In genomic region chr6:83831606-83832123, GRCm38 (mm10) we compare ENCODE assay signal across 8 mouse cellular contexts. TPM values are rescaled to one million over a fixed set of nuclear protein-coding genes. Genes with fewer than 3 reads are reported as not detected.
DNase-seq lines count a peak whose midpoint lies in the region; ATAC-seq and TF ChIP-seq lines count a peak whose summit lies in the region.

Gene Paip2b (minus strand): TSS chr6:83831741.

- DNase-seq in 3134 (ENCODE audit: extremely low read depth, insufficient read length, low spot score), result peak; percentile 98
- DNase-seq in adrenal gland, postnatal 36 days, result peak; percentile 97 to 99
- peak; percentile 98 to 99 for DNase-seq in heart, adult 18-20 months
- peak; percentile 100 for DNase-seq in kidney, adult 2 months
- peak; percentile 96 to 100 for DNase-seq in spleen, adult 2 months (ENCODE audit: low read depth in 1 of 2, low spot score in 2 of 2)

- peaks cover 10% of the 10 kb centered on the region for H3K4me1 ChIP-seq in embryonic facial prominence, embryonic 13.5 days
- H3K4me1 ChIP-seq in kidney, adult 2 months (ENCODE audit: control insufficient read depth, insufficient read depth, low read length), result peaks cover 4% of the 10 kb centered on the region; the same call in 1 of the 2 replicates
- peaks cover 10% of the 10 kb centered on the region; the same call in 1 of the 2 replicates for H3K4me1 ChIP-seq in limb, embryonic 12.5 days (replicated peaks)
- H3K4me1 ChIP-seq in midbrain, embryonic 15.5 days, result peaks cover 16% of the 10 kb centered on the region
- H3K4me1 ChIP-seq in spleen, adult 2 months (ENCODE audit: control insufficient read depth, insufficient read depth, insufficient read length), result no peaks in the 10 kb centered on the region; the same call in none of the 2 replicates

- H3K9ac ChIP-seq in embryonic facial prominence, embryonic 13.5 days, result peak within 1 kb of the TSS; percentile 85
- H3K9ac ChIP-seq in limb, embryonic 12.5 days (replicated peaks), result peak within 1 kb of the TSS; percentile 84
- H3K9ac ChIP-seq in midbrain, embryonic 15.5 days, result peak within 1 kb of the TSS; percentile 81

- H3K4me2 ChIP-seq in embryonic facial prominence, embryonic 13.5 days, result peak within 1 kb of the TSS; percentile 79
- peak within 1 kb of the TSS; percentile 71 for H3K4me2 ChIP-seq in limb, embryonic 12.5 days
- peak within 1 kb of the TSS; percentile 85 for H3K4me2 ChIP-seq in midbrain, embryonic 15.5 days

- H3K36me3 ChIP-seq in embryonic facial prominence, embryonic 13.5 days, result peaks cover 14% of the 10 kb centered on the region; the same call in 1 of the 2 replicates
- H3K36me3 ChIP-seq in kidney, adult 2 months (ENCODE audit: control insufficient read depth, insufficient read depth, low read length), result no peaks in the 10 kb centered on the region; the same call in 1 of the 2 replicates
- H3K36me3 ChIP-seq in limb, embryonic 12.5 days, result peaks cover 10% of the 10 kb centered on the region
- H3K36me3 ChIP-seq in midbrain, embryonic 15.5 days (replicated peaks), result no peaks in the 10 kb centered on the region
- no peaks in the 10 kb centered on the region for H3K36me3 ChIP-seq in spleen, adult 2 months (ENCODE audit: control insufficient read depth, insufficient read depth, low read length)

- H3K27me3 ChIP-seq in embryonic facial prominence, embryonic 13.5 days, result no peaks in the 10 kb centered on the region
- no peaks in the 10 kb centered on the region for H3K27me3 ChIP-seq in kidney, adult 2 months (replicated peaks; ENCODE audit: control insufficient read depth, insufficient read depth, low read length)
- no peaks in the 10 kb centered on the region for H3K27me3 ChIP-seq in limb, embryonic 12.5 days
- no peaks in the 10 kb centered on the region for H3K27me3 ChIP-seq in midbrain, embryonic 15.5 days (replicated peaks)
- H3K27me3 ChIP-seq in spleen, adult 2 months (ENCODE audit: control insufficient read depth, insufficient read depth, low read length), result no peaks in the 10 kb centered on the region

- peak within 1 kb of the TSS; percentile 74 for H3K4me3 ChIP-seq in embryonic facial prominence, embryonic 13.5 days
- peak within 1 kb of the TSS; percentile 65 for H3K4me3 ChIP-seq in kidney, adult 2 months (ENCODE audit: insufficient read depth, low read depth, low read length)
- H3K4me3 ChIP-seq in limb, embryonic 12.5 days (replicated peaks), result peak within 1 kb of the TSS; percentile 68
- peak within 1 kb of the TSS; percentile 70 for H3K4me3 ChIP-seq in midbrain, embryonic 15.5 days
- peak within 1 kb of the TSS; percentile 60 for H3K4me3 ChIP-seq in spleen, adult 2 months (ENCODE audit: extremely low read depth, insufficient read depth, insufficient read length)

- no peak for TF ChIP-seq CTCF in kidney, adult 2 months (conservative IDR thresholded peaks at IDR 0.05; ENCODE audit: insufficient read depth, insufficient read length, low read depth, low read length)
- no peak for TF ChIP-seq CTCF in spleen, adult 2 months (IDR thresholded peaks at IDR 0.05; ENCODE audit: extremely low read depth, insufficient read depth, insufficient read length, insufficient replicate concordance)

- no peaks in the 10 kb centered on the region for H3K9me3 ChIP-seq in embryonic facial prominence, embryonic 13.5 days
- no peaks in the 10 kb centered on the region for H3K9me3 ChIP-seq in limb, embryonic 12.5 days
- H3K9me3 ChIP-seq in midbrain, embryonic 15.5 days, result no peaks in the 10 kb centered on the region

- H3K27ac ChIP-seq in embryonic facial prominence, embryonic 13.5 days, result peak within 1 kb of the TSS; percentile 87
- H3K27ac ChIP-seq in kidney, adult 2 months (ENCODE audit: insufficient read depth, low read depth, low read length), result no peak within 1 kb of the TSS
- peak within 1 kb of the TSS; percentile 91 for H3K27ac ChIP-seq in limb, embryonic 12.5 days
- peak within 1 kb of the TSS; percentile 91 for H3K27ac ChIP-seq in midbrain, embryonic 15.5 days
- H3K27ac ChIP-seq in spleen, adult 2 months (ENCODE audit: insufficient read depth, low read length), result peak within 1 kb of the TSS; percentile 83

- 0% methylated on average over 37 of the region's 37 CpGs for WGBS in embryonic facial prominence, embryonic 13.5 days
- WGBS in kidney, adult 2 months, result under 1% methylated on average over 37 of the region's 37 CpGs
- under 1% methylated on average over 37 of the region's 37 CpGs for WGBS in limb, embryonic 12.5 days
- WGBS in midbrain, embryonic 15.5 days, result under 1% methylated on average over 36 of the region's 37 CpGs
- WGBS in spleen, adult 2 months, result under 1% methylated on average over 37 of the region's 37 CpGs

- ATAC-seq in embryonic facial prominence, embryonic 13.5 days (ENCODE audit: insufficient number of reproducible peaks, insufficient read depth, low FRiP score, low TSS enrichment, low read depth), result peak; percentile 99
- ATAC-seq in limb, embryonic 12.5 days (ENCODE audit: insufficient number of reproducible peaks, insufficient read depth, low FRiP score, low TSS enrichment, low read depth), result peak; percentile 99
- ATAC-seq in midbrain, embryonic 15.5 days (replicated peaks), result peak; percentile 98

- TF ChIP-seq POLR2A in kidney, adult 2 months (IDR thresholded peaks at IDR 0.05; ENCODE audit: low read depth, low read length), result peak; percentile 66
- peak; percentile 96 for TF ChIP-seq POLR2A in spleen, adult 2 months (IDR thresholded peaks at IDR 0.05; ENCODE audit: low read depth, low read length)

RNA-seq across cellular contexts. Expression of gene Paip2b, which starts in this region (rescaled TPM):
- 10 to 100 TPM; 30.7 to 31.1 TPM for total RNA-seq in adrenal gland, postnatal 36 days (2021)
- polyA plus RNA-seq in embryonic facial prominence, embryonic 13.5 days (2015; fragmentation: Nextera tagmentation; extraction: Ambion mirVana), result 20.8 and 24.0 TPM in 2 replicates
- 10 to 100 TPM; 46.4 to 48.3 TPM for total RNA-seq in heart, adult 18-20 months (2021)
- 7.1 and 10.0 TPM in 2 replicates for polyA plus RNA-seq in kidney, adult 2 months (2012; rRNA removed)
- polyA plus RNA-seq in limb, embryonic 12.5 days (2016; fragmentation: Nextera tagmentation; extraction: Ambion mirVana), result 16.6 and 19.2 TPM in 2 replicates
- polyA plus RNA-seq in midbrain, embryonic 15.5 days (2015; fragmentation: Nextera tagmentation; extraction: Ambion mirVana), result 26.3 and 28.4 TPM in 2 replicates
- polyA plus RNA-seq in spleen, adult 2 months (2012; rRNA removed), result 5.0 and 6.1 TPM in 2 replicates
